Mouse (Mus musculus): Measurements from ENCODE around the gene Nipsnap2. TPM values are rescaled to one million over a fixed set of nuclear protein-coding genes. Genes with fewer than 3 reads are reported as not detected.
"Not testable (repeated sequence)": the region's sequence is repeated elsewhere in the genome, so short reads cannot be mapped to it uniquely, and the experiment has no call there.

Nipsnap2 gene
- polyA plus RNA-seq, 1 experiment: 42.7 TPM

DNA sequence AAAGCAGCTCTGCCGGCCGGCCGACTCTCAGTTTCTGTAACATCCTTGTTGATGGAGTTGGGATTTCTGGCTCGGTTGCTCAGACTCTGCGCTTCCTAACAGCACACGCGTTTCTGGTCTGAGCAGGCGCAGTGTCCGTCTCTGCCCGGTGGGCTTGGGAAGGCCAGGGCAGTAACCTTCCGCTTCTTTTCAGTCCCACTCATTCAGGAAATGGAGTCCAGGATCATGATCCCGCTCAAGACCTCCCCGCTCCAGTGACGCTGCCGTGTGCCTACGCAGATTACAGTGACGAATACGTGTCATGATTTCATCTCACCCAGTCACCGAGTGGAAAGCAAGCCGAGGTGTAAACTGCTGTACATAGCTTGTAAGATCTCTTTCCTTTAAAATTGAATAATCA is 32.0 kb downstream of the Nipsnap2 start:
- Histone ChIP-seq H3K4me1 (ENCODE audit: control insufficient read depth, insufficient read depth, low read length) (no peaks in the 10 kb centered on the region), H3K4me3 (ENCODE audit: insufficient read depth, low read length) (no peak overlapping the region), H3K27ac (ENCODE audit: insufficient read depth, low read depth, low read length) (no peak overlapping the region)
- TF ChIP-seq CTCF (IDR thresholded peaks at IDR 0.05; ENCODE audit: low read depth, low read length): no peak
- no peak for TF ChIP-seq POLR2A (IDR thresholded peaks at IDR 0.05; ENCODE audit: borderline replicate concordance, low read depth, low read length)

DNA sequence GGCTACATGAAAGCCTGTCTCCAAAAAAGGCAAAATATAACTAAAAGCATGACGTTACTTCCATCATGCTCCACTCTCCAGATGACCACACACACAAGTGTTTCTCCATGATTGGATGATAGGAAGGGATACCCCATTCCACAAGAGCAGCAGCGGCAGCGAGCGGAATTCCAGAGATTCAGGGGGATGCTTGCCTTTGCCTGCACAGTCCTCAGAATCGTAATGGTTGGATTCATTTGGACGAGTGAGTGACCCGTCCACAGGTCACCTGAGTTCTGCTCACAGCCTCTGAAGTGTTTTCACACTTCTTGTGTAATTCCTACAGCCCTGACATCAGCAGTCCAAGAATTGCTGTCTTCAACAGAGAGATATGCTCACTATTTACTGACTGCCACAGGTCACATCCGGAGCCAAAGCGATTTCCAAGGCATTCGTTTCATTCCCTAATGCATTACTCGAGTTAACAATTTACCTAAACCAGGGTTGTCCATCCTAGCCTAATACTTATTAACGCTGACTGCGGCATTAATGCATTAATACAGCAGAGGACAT is 35.1 kb downstream of the Nipsnap2 start:
- Histone ChIP-seq H3K27ac (ENCODE audit: insufficient read depth, low read depth, low read length) (no peak overlapping the region), H3K4me1 (ENCODE audit: control insufficient read depth, insufficient read depth, low read length) (no peaks in the 10 kb centered on the region), H3K4me3 (ENCODE audit: insufficient read depth, low read length) (no peak overlapping the region)
- TF ChIP-seq POLR2A (IDR thresholded peaks at IDR 0.05; ENCODE audit: borderline replicate concordance, low read depth, low read length) (no peak), CTCF (IDR thresholded peaks at IDR 0.05; ENCODE audit: low read depth, low read length) (no peak)

DNA sequence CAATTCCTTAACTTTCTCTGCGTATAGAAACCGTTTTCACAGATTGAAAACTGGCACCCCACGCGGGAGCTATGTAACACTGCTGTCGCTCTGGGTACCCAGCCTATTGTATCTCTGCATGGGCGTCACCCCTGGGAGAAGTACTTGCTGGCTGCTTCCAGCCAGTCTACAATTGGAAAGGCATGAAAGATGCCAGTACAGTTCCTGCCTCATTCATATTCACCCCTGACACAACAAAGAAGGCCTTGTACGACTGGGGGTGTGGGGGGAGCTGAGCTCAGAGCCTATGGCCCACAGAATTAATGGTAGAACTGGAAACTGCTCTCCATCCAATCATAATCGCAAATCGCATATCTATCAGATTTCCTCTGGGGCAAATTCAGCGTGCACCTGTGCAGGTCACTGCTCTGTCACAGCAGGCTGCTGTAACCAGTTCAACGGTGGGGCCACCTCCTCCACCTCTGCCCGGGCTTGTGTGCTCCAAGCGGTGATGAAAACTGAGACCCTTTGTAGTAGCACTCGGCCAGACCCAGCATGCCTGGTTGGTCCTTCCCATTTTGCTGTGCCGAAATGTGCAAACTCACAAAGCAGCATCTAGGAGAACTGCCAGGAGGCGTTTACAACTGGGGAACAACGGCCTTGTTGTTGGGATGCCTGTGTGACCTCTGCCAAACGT is 37.1 kb downstream of the Nipsnap2 start:
- no peak overlapping the region for H3K27ac ChIP-seq (ENCODE audit: insufficient read depth, low read depth, low read length)
- H3K4me3 ChIP-seq (ENCODE audit: insufficient read depth, low read length): no peak overlapping the region
- TF ChIP-seq POLR2A (IDR thresholded peaks at IDR 0.05; ENCODE audit: borderline replicate concordance, low read depth, low read length) (no peak), CTCF (IDR thresholded peaks at IDR 0.05; ENCODE audit: low read depth, low read length) (no peak)
- H3K4me1 ChIP-seq (ENCODE audit: control insufficient read depth, insufficient read depth, low read length): no peaks in the 10 kb centered on the region

DNA sequence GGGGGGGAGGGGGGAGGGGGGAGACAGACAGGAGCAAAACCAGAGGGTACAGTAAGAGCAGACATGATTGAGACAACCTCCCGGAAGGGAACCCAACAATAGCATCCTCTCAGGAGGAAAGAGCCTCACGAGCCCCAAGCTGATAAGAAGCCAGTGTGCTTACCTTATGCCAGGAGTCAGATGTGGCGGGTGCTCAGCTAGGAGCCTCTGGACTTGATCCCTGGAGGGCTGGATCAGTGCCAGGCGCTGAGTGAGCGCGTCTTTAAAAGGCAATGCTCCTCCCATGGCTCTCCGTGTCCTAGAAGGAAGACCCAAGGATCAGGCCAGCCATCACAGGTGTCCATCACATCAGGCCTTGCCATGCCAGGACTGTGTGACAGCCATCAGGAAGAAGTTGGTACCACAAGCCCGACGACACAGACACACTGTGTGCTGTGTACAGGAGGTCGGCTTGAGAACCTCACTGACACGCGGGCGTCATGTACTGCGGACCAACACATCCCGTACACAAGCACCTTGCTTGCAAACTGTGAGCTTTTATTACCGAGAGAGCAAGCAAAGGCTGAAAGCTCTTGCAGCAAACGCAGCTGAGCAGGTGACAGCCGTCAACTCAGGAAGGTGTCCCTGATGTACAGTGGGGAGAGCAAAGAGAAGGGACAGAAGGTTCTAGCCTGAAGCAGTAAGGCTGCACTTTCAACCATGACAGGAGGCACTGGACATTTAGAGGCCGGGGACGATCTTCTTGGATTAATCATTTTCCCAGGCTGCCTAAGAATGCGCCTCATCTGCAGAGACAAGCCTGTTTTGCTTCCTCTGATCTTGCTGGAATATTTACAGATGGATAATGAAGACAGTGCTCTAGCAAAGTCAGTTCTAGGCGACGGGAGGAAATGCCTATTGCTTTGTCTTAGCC is 45.8 kb downstream of the Nipsnap2 start:
- no peak overlapping the region for H3K27ac ChIP-seq (ENCODE audit: insufficient read depth, low read depth, low read length)
- TF ChIP-seq POLR2A (IDR thresholded peaks at IDR 0.05; ENCODE audit: borderline replicate concordance, low read depth, low read length) (no peak), CTCF (IDR thresholded peaks at IDR 0.05; ENCODE audit: low read depth, low read length) (no peak)

DNA sequence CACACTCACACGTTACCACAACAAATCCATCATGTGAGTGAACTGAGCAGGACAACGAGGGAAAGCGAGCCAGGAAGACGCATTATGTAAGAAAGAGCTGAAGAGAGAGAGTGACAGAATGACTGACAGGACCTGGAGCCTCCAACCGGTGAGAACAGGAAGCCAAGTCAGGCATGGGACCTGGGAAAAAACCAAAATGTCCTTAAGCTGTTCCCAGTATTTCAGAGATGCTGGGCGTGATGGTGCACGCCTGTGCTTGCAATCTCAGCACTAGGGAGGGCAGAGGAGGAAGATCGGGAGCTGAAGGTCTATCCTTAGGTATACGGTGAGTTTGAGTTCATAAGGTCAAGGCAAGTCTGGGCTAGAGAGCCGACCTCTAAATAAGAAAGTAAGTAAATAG is 47.6 kb downstream of the Nipsnap2 start:
- Histone ChIP-seq H3K27ac (ENCODE audit: insufficient read depth, low read depth, low read length) (no peak overlapping the region), H3K4me1 (ENCODE audit: control insufficient read depth, insufficient read depth, low read length) (no peaks in the 10 kb centered on the region), H3K4me3 (ENCODE audit: insufficient read depth, low read length) (no peak overlapping the region)
- TF ChIP-seq POLR2A (IDR thresholded peaks at IDR 0.05; ENCODE audit: borderline replicate concordance, low read depth, low read length) (no peak), CTCF (IDR thresholded peaks at IDR 0.05; ENCODE audit: low read depth, low read length) (no peak)

More for the DNA sequence above, 45.8 kb downstream of the Nipsnap2 start:
- Histone ChIP-seq H3K4me3 (ENCODE audit: insufficient read depth, low read length) (no peak overlapping the region), H3K4me1 (ENCODE audit: control insufficient read depth, insufficient read depth, low read length) (no peaks in the 10 kb centered on the region)

DNA sequence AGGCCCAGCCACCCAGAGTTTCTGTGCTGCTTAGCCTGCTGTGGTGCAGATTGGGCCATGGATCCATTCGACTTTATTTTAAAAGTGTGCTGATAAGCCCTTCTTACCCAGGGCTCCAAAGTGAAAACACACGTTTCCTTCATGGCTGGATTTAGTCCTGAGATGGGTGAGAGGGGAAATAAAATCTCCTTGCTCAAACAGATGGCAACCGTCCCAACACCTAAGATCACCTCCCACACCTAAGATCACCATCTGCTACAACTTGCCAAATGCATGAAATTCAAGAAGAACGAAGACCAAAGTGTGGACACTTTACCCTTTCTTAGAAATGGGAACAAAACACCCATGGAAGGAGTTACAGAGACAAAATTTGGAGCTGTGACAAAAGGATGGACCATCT is 48.5 kb downstream of the Nipsnap2 start:
- H3K27ac ChIP-seq (ENCODE audit: insufficient read depth, low read depth, low read length); H3K4me1 ChIP-seq (ENCODE audit: control insufficient read depth, insufficient read depth, low read length); H3K4me3 ChIP-seq (ENCODE audit: insufficient read depth, low read length): not testable (repeated sequence)

DNA sequence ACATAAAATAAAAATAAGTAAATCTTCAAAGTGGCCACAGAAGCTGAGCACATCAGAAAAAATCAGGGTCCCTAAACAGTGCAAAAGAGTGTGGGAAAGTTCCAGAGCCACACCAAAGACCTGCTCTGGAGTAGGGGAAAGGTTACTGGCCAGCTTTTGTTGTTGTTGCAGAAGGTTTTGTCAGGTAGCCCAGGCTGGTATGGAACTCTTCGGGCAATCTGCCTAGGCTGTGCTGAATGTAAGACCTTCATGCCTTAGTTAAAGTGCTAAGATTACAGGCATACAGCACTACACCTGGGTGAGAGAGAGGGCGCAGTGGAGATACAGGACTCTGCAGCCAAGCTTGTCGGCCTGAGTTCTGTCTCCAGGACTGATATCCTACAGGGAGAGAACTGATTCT is 49.8 kb downstream of the Nipsnap2 start:
- Histone ChIP-seq H3K27ac (ENCODE audit: insufficient read depth, low read depth, low read length) (no peak overlapping the region), H3K4me3 (ENCODE audit: insufficient read depth, low read length) (no peak overlapping the region), H3K4me1 (ENCODE audit: control insufficient read depth, insufficient read depth, low read length) (peaks cover 5% of the 10 kb centered on the region)
- no peak for TF ChIP-seq POLR2A (IDR thresholded peaks at IDR 0.05; ENCODE audit: borderline replicate concordance, low read depth, low read length)
- no peak for TF ChIP-seq CTCF (IDR thresholded peaks at IDR 0.05; ENCODE audit: low read depth, low read length)

DNA sequence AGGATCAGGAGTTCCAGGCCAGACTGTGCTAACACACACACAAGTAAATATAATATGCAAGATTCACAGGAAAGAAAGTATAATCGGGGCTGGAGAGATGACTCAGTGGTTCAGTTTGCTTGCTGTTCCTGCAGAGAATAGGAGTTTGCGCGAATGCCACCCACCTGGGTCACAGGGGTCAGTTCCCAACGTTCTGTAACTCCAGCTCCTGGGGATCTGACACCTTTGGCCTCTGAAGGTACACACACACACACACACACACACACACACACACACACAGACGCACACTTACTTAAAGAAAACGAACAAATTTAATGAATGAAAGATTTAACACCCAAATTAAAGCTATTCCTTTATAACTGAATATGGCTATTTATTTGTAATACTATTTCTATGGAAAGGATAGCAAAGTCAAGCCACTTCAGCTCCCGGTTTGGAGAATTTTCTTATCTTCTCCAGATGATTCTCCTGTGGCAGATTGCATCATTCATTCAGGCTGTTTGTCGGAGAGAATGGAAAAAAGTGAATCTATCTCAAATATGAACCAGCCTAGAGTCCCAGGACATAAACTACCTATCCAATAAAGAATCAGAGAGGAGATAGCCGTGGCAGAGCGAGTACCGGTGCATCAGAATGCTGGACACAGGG is 53.6 kb downstream of the Nipsnap2 start:
- Histone ChIP-seq H3K27ac (ENCODE audit: insufficient read depth, low read depth, low read length) (no peak overlapping the region), H3K4me3 (ENCODE audit: insufficient read depth, low read length) (peak overlapping the region; percentile 64), H3K4me1 (ENCODE audit: control insufficient read depth, insufficient read depth, low read length) (peaks cover 5% of the 10 kb centered on the region)
- TF ChIP-seq CTCF (IDR thresholded peaks at IDR 0.05; ENCODE audit: low read depth, low read length) (no peak), POLR2A (IDR thresholded peaks at IDR 0.05; ENCODE audit: borderline replicate concordance, low read depth, low read length) (no peak)

DNA sequence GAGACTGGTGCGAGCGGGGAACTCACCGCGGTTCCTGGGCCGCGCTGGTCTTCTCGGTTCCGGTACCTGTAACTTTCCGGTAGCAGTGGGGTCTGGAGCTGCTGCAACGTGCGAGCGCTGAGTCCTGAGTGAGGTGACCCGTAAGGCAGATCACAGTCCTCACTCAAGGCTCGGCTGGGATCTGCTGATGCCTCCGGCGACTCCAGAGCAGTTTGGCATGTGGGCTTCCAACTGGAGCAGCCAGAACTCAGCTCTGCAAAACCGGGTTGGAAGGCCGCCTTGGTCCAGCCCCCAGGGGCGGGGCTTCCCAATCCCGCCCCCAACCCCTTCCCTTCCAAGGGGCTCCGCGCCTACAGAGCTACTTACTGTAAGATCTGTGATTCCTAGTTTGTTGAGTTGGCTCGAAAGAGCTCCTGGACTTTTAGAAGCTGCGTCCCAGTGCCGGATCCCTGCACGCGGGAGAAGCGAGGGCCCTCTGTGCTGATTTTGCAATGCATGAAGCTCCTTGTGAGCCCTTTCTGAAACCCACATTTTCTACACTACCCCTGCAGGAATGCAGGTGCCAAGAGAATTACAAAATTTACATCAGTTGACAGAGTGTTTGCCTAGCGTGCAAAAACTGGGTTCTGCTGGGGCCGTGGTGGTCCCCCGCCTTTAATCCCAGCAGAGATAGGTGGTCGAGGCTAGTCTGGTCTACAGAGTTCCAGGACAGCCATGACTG is 54.3 kb downstream of the Nipsnap2 start:
- Histone ChIP-seq H3K27ac (ENCODE audit: insufficient read depth, low read depth, low read length) (no peak overlapping the region), H3K4me1 (ENCODE audit: control insufficient read depth, insufficient read depth, low read length) (peaks cover 5% of the 10 kb centered on the region), H3K4me3 (ENCODE audit: insufficient read depth, low read length) (peak overlapping the region; percentile 64)
- TF ChIP-seq POLR2A (IDR thresholded peaks at IDR 0.05; ENCODE audit: borderline replicate concordance, low read depth, low read length) (0 out of 2 replicates have a peak, but pooled peaks have one; percentile 25), CTCF (IDR thresholded peaks at IDR 0.05; ENCODE audit: low read depth, low read length) (no peak)

Data from bone marrow macrophage, adult 2 months (primary cell).